Mouse (Mus musculus): ENCODE data around the gene Nrp2. TPM values are rescaled to one million over a fixed set of nuclear protein-coding genes. Genes with fewer than 3 reads are reported as not detected.
A peak's percentile ranks its signal among the peaks of the same experiment; 100 is the strongest.

Gene Nrp2
- polyA plus RNA-seq, 1 experiment from 2014 or later: 6.1 TPM

DNA sequence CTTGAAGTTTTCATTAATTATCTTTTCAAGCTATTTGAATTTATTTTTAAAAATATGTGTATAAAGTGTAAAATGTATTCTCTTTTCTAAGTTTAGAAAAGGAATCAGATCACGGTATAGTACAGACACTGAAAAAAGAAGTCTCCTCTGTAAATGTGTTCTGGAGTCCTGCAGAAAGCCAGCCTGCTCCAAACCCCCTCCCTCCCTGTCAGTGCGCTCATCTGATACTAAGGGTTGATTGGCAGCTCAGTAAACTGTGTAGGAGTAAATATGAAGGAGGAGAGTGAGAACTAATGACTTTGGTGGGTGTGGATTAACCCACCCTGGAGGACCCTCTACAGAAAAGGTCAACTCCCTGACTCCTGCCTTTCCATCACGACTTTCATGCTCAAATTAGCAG lies 5.7 kb upstream of the Nrp2 start:
- Histone ChIP-seq H3K4me3 (ENCODE audit: control insufficient read depth in 1 of 2, insufficient read depth in 1 of 2, low read depth in 1 of 2, low read length in 2 of 2) (no peak overlapping the region), H3K36me3 (ENCODE audit: control insufficient read depth, insufficient read depth, low read length) (no peaks in the 10 kb centered on the region), H3K9me3 (ENCODE audit: control insufficient read depth, low read length) (no peaks in the 10 kb centered on the region), H3K27ac (replicated peaks in 1 of 2; ENCODE audit: control insufficient read depth in 1 of 2, insufficient read depth in 1 of 2, low read depth in 2 of 2, low read length in 2 of 2) (no peak overlapping the region), H3K27me3 (ENCODE audit: control insufficient read depth, insufficient read depth, low read length) (no peaks in the 10 kb centered on the region), H3K9ac (ENCODE audit: low read length) (peak overlapping the region; percentile 17; the same call in 1 of the 2 replicates), H3K4me2 (ENCODE audit: low read length) (0 out of 2 replicates have a peak overlapping the region, but pooled peaks have one; percentile 46), H3K4me1 (ENCODE audit: control insufficient read depth in 2 of 2, insufficient read depth in 2 of 2, low read length in 2 of 2) (no peaks in the 10 kb centered on the region)
- WGBS: 53% methylated on average over 3 of the region's 3 CpGs
- ATAC-seq (ENCODE audit: insufficient number of reproducible peaks, insufficient read depth, low FRiP score, low read depth): no peak

DNA sequence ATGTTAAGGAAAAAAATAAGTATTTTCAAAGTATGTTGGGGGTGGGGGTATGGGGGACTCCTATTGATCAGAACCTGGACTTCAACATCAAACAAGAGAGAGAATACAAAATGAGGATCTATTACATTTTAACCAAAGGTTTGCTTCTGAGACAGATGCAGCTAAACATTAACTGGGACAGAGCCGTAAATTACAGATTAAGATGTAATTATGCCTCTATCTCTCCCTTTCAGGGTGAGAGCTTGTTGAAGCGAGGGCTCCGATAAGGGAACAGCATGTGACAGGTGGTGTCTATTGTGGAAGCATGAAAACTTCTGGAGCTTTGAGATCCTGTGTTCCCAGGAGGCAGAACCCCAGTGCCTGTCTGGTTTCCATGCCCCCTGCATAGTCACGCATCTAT lies 3.3 kb upstream of the Nrp2 start:
- Histone ChIP-seq H3K9ac (ENCODE audit: low read length) (no peak overlapping the region), H3K27ac (replicated peaks in 1 of 2; ENCODE audit: control insufficient read depth in 1 of 2, insufficient read depth in 1 of 2, low read depth in 2 of 2, low read length in 2 of 2) (no peak overlapping the region), H3K9me3 (ENCODE audit: control insufficient read depth, low read length) (no peaks in the 10 kb centered on the region), H3K4me1 (ENCODE audit: control insufficient read depth in 2 of 2, insufficient read depth in 2 of 2, low read length in 2 of 2) (peaks cover 0 to under 1% of the 10 kb centered on the region in 2 experiments; a peak in 2 of 4 replicates), H3K4me2 (ENCODE audit: low read length) (no peak overlapping the region), H3K36me3 (ENCODE audit: control insufficient read depth, insufficient read depth, low read length) (no peaks in the 10 kb centered on the region), H3K27me3 (ENCODE audit: control insufficient read depth, insufficient read depth, low read length) (peaks cover under 1% of the 10 kb centered on the region), H3K4me3 (ENCODE audit: control insufficient read depth in 1 of 2, insufficient read depth in 1 of 2, low read depth in 1 of 2, low read length in 2 of 2) (no peak overlapping the region)
- ATAC-seq (ENCODE audit: insufficient number of reproducible peaks, insufficient read depth, low FRiP score, low read depth): no peak
- WGBS: 69% methylated on average over 4 of the region's 4 CpGs

- no peaks in the 10 kb centered on the region for H3K9me3 ChIP-seq (ENCODE audit: control insufficient read depth, low read length)
- 0 out of 2 replicates have a peak overlapping the region, but pooled peaks have one; percentile 5 for H3K4me2 ChIP-seq (ENCODE audit: low read length)
- H3K9ac ChIP-seq (ENCODE audit: low read length): no peak overlapping the region
- no peak for ATAC-seq (ENCODE audit: insufficient number of reproducible peaks, insufficient read depth, low FRiP score, low read depth)
- H3K27ac ChIP-seq (replicated peaks in 1 of 2; ENCODE audit: control insufficient read depth in 1 of 2, insufficient read depth in 1 of 2, low read depth in 2 of 2, low read length in 2 of 2): no peak overlapping the region
- no peak overlapping the region for H3K4me3 ChIP-seq (ENCODE audit: control insufficient read depth in 1 of 2, insufficient read depth in 1 of 2, low read depth in 1 of 2, low read length in 2 of 2)
- peaks cover 13% of the 10 kb centered on the region for H3K27me3 ChIP-seq (ENCODE audit: control insufficient read depth, insufficient read depth, low read length)
- H3K36me3 ChIP-seq (ENCODE audit: control insufficient read depth, insufficient read depth, low read length): no peaks in the 10 kb centered on the region
- peaks cover 4 to 12% of the 10 kb centered on the region in 2 experiments; a peak in 2 of 4 replicates for H3K4me1 ChIP-seq (ENCODE audit: control insufficient read depth in 2 of 2, insufficient read depth in 2 of 2, low read length in 2 of 2)
- WGBS: 33% methylated on average over 10 of the region's 10 CpGs
These were observed 1.8 kb upstream of the Nrp2 start for GRCm38 (mm10) chr1:62701065-62701921.

DNA sequence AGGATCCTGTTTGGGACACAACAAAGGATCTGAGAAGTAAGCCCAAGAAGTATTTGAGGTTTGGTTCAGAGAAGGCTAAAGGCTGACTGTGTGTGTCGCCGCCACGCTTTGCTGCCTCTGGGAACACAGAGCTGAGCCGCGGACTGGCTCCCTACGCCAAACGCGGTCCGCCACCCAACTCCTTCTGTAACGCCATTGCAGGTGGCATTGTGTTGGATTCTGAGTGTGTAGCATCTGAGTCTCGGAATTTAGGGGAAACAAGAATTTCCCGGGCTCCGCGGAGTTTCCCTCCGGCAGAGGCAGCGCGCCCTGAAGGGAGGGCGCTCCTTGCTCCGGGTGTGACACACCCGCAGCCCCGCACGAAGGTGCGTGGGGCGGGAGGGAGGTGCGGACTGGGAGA lies 342 bp upstream of the Nrp2 start:
- Histone ChIP-seq H3K27me3 (ENCODE audit: control insufficient read depth, insufficient read depth, low read length) (peaks cover 13% of the 10 kb centered on the region), H3K27ac (replicated peaks in 1 of 2; ENCODE audit: control insufficient read depth in 1 of 2, insufficient read depth in 1 of 2, low read depth in 2 of 2, low read length in 2 of 2) (peak overlapping the region in 1 of 2 experiments; percentile 61; a peak in 1 of 4 replicates), H3K4me2 (ENCODE audit: low read length) (peak overlapping the region; percentile 100), H3K4me3 (ENCODE audit: control insufficient read depth in 1 of 2, insufficient read depth in 1 of 2, low read depth in 1 of 2, low read length in 2 of 2) (peak overlapping the region; percentile 55 to 75), H3K9ac (ENCODE audit: low read length) (peak overlapping the region; percentile 79), H3K9me3 (ENCODE audit: control insufficient read depth, low read length) (no peaks in the 10 kb centered on the region), H3K4me1 (ENCODE audit: control insufficient read depth in 2 of 2, insufficient read depth in 2 of 2, low read length in 2 of 2) (peaks cover 7 to 15% of the 10 kb centered on the region in 2 experiments; a peak in 3 of 4 replicates), H3K36me3 (ENCODE audit: control insufficient read depth, insufficient read depth, low read length) (no peaks in the 10 kb centered on the region)
- WGBS: under 1% methylated on average over 25 of the region's 25 CpGs
- ATAC-seq (ENCODE audit: insufficient number of reproducible peaks, insufficient read depth, low FRiP score, low read depth): no peak

- Histone ChIP-seq H3K9me3 (ENCODE audit: control insufficient read depth, low read length) (no peaks in the 10 kb centered on the region), H3K27ac (replicated peaks in 1 of 2; ENCODE audit: control insufficient read depth in 1 of 2, insufficient read depth in 1 of 2, low read depth in 2 of 2, low read length in 2 of 2) (peak overlapping the region in 1 of 2 experiments; percentile 61; a peak in 1 of 4 replicates), H3K4me3 (ENCODE audit: control insufficient read depth in 1 of 2, insufficient read depth in 1 of 2, low read depth in 1 of 2, low read length in 2 of 2) (peak overlapping the region; percentile 55 to 75), H3K36me3 (ENCODE audit: control insufficient read depth, insufficient read depth, low read length) (no peaks in the 10 kb centered on the region), H3K4me2 (ENCODE audit: low read length) (peak overlapping the region; percentile 100), H3K27me3 (ENCODE audit: control insufficient read depth, insufficient read depth, low read length) (peaks cover 15% of the 10 kb centered on the region), H3K9ac (ENCODE audit: low read length) (peak overlapping the region; percentile 79), H3K4me1 (ENCODE audit: control insufficient read depth in 2 of 2, insufficient read depth in 2 of 2, low read length in 2 of 2) (peaks cover 7 to 19% of the 10 kb centered on the region in 2 experiments; a peak in 3 of 4 replicates)
- 11% methylated on average over 9 of the region's 9 CpGs for WGBS
- ATAC-seq (ENCODE audit: insufficient number of reproducible peaks, insufficient read depth, low FRiP score, low read depth): no peak
These were observed 1.2 kb downstream of the Nrp2 start for GRCm38 (mm10) chr1:62704117-62704888.

DNA sequence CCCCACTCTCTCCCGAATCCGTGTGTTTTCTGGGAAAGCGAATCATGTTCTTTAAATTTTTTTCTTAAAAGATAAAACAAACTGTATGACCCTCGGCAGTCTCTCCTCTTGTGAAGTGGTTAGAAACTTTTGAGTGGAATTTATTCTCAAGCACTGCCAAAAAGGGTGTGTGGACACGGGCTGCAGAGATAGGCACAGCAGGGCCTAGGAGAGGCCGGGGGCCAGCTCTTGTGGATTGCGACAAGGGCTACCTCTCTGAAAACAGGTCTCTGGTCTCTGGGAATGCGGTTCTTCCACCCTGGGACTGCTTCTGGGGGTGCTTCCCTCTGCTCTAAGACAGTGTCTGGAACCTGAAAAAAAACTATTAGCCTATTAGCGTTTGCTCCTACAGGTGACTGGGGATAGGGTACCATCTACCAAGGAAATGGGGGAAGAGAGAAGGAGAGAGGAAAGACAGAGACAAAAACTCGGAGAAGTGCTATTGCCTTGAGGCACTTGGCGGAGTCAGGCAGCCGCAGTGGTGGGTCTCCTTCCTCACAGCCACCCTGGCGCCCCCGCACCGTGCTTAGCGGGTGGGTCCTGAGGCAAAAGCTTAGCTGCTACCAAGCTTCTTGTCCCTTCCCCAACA lies 1.9 kb downstream of the Nrp2 start:
- peaks cover 15% of the 10 kb centered on the region for H3K27me3 ChIP-seq (ENCODE audit: control insufficient read depth, insufficient read depth, low read length)
- WGBS: 22% methylated on average over 16 of the region's 16 CpGs
- peak overlapping the region; percentile 76 for H3K9ac ChIP-seq (ENCODE audit: low read length)
- H3K36me3 ChIP-seq (ENCODE audit: control insufficient read depth, insufficient read depth, low read length): no peaks in the 10 kb centered on the region
- peaks cover 8 to 19% of the 10 kb centered on the region in 2 experiments; a peak in 3 of 4 replicates for H3K4me1 ChIP-seq (ENCODE audit: control insufficient read depth in 2 of 2, insufficient read depth in 2 of 2, low read length in 2 of 2)
- H3K9me3 ChIP-seq (ENCODE audit: control insufficient read depth, low read length): no peaks in the 10 kb centered on the region
- H3K4me3 ChIP-seq (ENCODE audit: control insufficient read depth in 1 of 2, insufficient read depth in 1 of 2, low read depth in 1 of 2, low read length in 2 of 2): peak overlapping the region; percentile 55 to 75
- peak overlapping the region; percentile 100 for H3K4me2 ChIP-seq (ENCODE audit: low read length)
- ATAC-seq (ENCODE audit: insufficient number of reproducible peaks, insufficient read depth, low FRiP score, low read depth): no peak
- H3K27ac ChIP-seq (replicated peaks in 1 of 2; ENCODE audit: control insufficient read depth in 1 of 2, insufficient read depth in 1 of 2, low read depth in 2 of 2, low read length in 2 of 2): no peak overlapping the region

DNA sequence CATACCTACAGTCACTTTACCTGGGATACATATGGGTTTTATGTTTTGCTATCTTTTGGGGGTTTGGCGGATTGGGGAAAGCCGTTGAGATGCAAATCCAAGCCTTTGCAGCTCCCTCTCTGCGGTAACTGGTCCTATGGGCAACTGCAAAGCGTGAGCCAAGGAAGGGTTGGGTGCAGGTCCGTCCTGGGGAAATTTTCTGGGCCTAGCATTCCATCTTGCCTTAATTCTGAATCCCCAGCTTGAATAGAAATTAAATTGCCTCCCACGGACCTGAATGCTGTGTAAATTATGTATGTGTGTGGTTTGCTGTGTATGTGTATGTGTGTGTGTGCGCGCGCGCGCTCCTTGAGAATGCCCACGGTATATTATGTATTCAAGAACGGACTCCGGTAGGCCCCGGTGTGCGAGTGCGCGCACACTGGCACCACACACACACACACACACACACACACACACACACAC lies 2.5 kb downstream of the Nrp2 start:
- H3K4me3 ChIP-seq (ENCODE audit: control insufficient read depth in 1 of 2, insufficient read depth in 1 of 2, low read depth in 1 of 2, low read length in 2 of 2): peak overlapping the region; percentile 55 to 75
- H3K27me3 ChIP-seq (ENCODE audit: control insufficient read depth, insufficient read depth, low read length): peaks cover 15% of the 10 kb centered on the region
- WGBS: 10% methylated on average over 18 of the region's 18 CpGs
- peak overlapping the region; percentile 76 for H3K9ac ChIP-seq (ENCODE audit: low read length)
- no peaks in the 10 kb centered on the region for H3K9me3 ChIP-seq (ENCODE audit: control insufficient read depth, low read length)
- peaks cover 10 to 19% of the 10 kb centered on the region in 2 experiments; a peak in 3 of 4 replicates for H3K4me1 ChIP-seq (ENCODE audit: control insufficient read depth in 2 of 2, insufficient read depth in 2 of 2, low read length in 2 of 2)
- no peak overlapping the region for H3K27ac ChIP-seq (replicated peaks in 1 of 2; ENCODE audit: control insufficient read depth in 1 of 2, insufficient read depth in 1 of 2, low read depth in 2 of 2, low read length in 2 of 2)
- H3K36me3 ChIP-seq (ENCODE audit: control insufficient read depth, insufficient read depth, low read length): no peaks in the 10 kb centered on the region
- H3K4me2 ChIP-seq (ENCODE audit: low read length): peak overlapping the region; percentile 100
- ATAC-seq (ENCODE audit: insufficient number of reproducible peaks, insufficient read depth, low FRiP score, low read depth): no peak
